Mouse (Mus musculus): Measurements from ENCODE around the gene S1pr4. TPM values are rescaled to one million over a fixed set of nuclear protein-coding genes. Genes with fewer than 3 reads are reported as not detected.
A peak's percentile ranks its signal among the peaks of the same experiment; 100 is the strongest.

Gene S1pr4
- polyA plus RNA-seq, 1 experiment from 2014 or later, result 5.3 TPM

DNA sequence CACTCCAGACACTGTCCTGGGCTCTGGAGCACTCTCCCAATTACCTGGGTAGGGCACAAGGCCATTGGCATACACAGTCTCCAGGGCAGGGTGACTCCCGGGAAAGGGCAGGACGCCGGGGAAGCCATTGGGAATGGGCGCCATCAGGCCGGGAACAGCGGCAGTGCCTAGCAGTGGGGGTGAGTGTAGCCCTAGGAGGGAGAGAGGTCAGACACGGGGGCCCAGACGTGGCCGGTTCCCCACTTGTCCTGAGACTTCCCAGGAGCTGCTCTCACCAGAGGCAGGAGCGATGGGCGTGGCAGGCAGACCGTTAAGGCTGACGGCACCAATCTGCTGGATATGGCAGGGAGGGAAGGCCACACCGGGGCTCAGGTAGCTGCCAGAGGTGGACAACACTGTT, 33.1 kb downstream of the S1pr4 start:
- H3K4me3 ChIP-seq (ENCODE audit: low read depth, low read length), result no peak overlapping the region
- H3K4me2 ChIP-seq (ENCODE audit: low read depth, low read length), result no peak overlapping the region
- no peaks in the 10 kb centered on the region for H3K36me3 ChIP-seq (ENCODE audit: control insufficient read depth, insufficient read depth)
- WGBS (ENCODE audit: insufficient replicate concordance), result 55% methylated on average over 14 of the region's 14 CpGs
- H3K9ac ChIP-seq (ENCODE audit: low read depth, low read length), result no peak overlapping the region
- H3K27ac ChIP-seq (ENCODE audit: low read length), result no peak overlapping the region
- H3K9me3 ChIP-seq (replicated peaks; ENCODE audit: control insufficient read depth, low read length), result no peaks in the 10 kb centered on the region
- H3K27me3 ChIP-seq (ENCODE audit: control insufficient read depth, insufficient read depth, low read depth, low read length), result peaks cover 55% of the 10 kb centered on the region
- no peak for ATAC-seq (ENCODE audit: low read depth)
- peaks cover 14% of the 10 kb centered on the region for H3K4me1 ChIP-seq (ENCODE audit: control insufficient read depth, low read depth, low read length)

DNA sequence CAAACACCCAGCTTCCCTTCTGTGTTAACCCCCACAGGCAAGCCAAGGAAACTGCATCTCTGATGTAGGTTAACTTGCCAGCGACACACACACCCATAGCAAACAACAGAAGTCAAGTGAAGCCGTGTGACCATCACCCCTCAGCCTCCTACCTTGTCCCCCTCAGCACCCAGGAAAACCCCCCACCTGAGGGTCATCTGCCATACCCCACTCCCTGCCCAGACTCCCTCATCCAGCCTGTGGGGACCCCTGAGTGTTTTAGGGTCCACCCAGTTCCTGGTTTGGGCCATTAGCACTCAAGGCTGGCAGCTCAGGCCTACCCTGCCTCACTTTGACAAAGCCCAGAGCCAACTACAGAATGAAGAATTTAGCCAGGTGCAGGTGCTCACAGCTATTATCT, 33.9 kb downstream of the S1pr4 start:
- no peaks in the 10 kb centered on the region for H3K36me3 ChIP-seq (ENCODE audit: control insufficient read depth, insufficient read depth)
- H3K27me3 ChIP-seq (ENCODE audit: control insufficient read depth, insufficient read depth, low read depth, low read length), result peaks cover 59% of the 10 kb centered on the region
- 61% methylated on average over 2 of the region's 2 CpGs for WGBS (ENCODE audit: insufficient replicate concordance)
- no peaks in the 10 kb centered on the region for H3K9me3 ChIP-seq (replicated peaks; ENCODE audit: control insufficient read depth, low read length)
- no peak overlapping the region for H3K4me3 ChIP-seq (ENCODE audit: low read depth, low read length)
- H3K4me1 ChIP-seq (ENCODE audit: control insufficient read depth, low read depth, low read length), result peaks cover 15% of the 10 kb centered on the region
- no peak overlapping the region for H3K27ac ChIP-seq (ENCODE audit: low read length)
- no peak overlapping the region for H3K4me2 ChIP-seq (ENCODE audit: low read depth, low read length)
- ATAC-seq (ENCODE audit: low read depth), result no peak
- no peak overlapping the region for H3K9ac ChIP-seq (ENCODE audit: low read depth, low read length)

DNA sequence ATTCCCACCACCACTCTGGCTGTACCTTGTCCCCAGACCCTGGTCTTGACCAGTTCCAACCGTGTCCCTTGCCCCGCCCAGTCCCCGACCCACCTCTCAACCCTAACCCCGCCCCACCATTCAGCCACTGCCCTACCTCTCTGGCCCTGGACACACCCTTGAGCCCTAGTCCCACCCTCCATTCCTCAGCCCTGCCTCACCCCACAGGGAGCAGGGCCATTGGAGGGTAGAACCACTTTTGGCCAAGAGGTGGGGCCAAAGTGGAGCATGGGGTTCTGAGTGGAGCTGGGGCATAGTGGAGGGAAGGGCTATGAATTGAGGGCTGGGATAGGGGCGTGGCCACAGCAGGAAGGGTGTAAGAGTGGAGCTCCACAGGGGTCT, 34.7 kb downstream of the S1pr4 start:
- Histone ChIP-seq H3K27ac (ENCODE audit: low read length) (no peak overlapping the region), H3K9ac (ENCODE audit: low read depth, low read length) (no peak overlapping the region), H3K27me3 (ENCODE audit: control insufficient read depth, insufficient read depth, low read depth, low read length) (peaks cover 62% of the 10 kb centered on the region), H3K9me3 (replicated peaks; ENCODE audit: control insufficient read depth, low read length) (no peaks in the 10 kb centered on the region), H3K4me2 (ENCODE audit: low read depth, low read length) (no peak overlapping the region), H3K4me3 (ENCODE audit: low read depth, low read length) (no peak overlapping the region), H3K4me1 (ENCODE audit: control insufficient read depth, low read depth, low read length) (peaks cover 15% of the 10 kb centered on the region), H3K36me3 (ENCODE audit: control insufficient read depth, insufficient read depth) (no peaks in the 10 kb centered on the region)
- ATAC-seq (ENCODE audit: low read depth), result peak; percentile 20
- WGBS (ENCODE audit: insufficient replicate concordance), result 8% methylated on average over 5 of the region's 5 CpGs

DNA sequence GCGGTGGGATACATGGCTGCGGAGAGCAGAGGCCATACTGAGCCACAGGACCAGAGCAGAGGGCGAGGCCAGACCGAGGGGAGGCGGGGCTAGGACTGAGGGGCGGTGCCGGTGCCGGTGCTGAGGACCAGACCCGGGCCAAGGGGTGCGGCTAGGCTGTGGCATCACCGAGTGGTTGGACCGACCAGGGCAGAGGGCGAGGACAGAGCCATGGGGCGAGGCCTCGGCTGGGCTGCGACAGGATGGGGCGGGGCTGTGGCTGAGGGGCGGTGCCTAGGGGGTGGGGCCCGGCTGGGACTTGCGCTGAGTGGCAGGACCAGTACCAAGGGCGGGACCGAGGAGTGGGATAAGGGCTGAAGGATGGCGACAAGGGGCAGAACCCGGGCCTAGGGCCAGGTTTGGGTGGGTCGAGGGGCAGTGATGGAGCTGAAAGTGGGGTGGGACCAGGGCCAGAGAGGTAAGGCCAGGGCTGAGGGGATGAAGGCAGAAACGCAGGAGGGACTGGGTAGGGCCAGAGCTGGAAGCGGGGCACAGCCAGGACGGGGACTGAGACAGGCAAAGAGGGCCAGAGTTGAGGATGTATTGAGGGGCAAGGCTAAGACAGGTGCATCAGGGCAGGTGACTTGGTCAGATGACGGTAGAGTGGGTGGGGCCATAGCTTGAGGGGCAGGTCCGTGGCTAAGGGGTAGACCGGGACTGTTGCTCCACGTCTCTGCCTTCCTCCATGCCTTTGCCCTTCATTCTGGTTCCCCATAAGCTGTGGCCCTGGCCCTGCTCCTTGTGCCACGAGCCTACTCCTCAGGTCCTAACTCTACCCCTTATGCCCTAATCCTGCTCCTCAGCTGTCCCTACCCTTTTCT, 35.3 kb downstream of the S1pr4 start:
- H3K4me2 ChIP-seq (ENCODE audit: low read depth, low read length), result peak overlapping the region; percentile 37
- H3K9ac ChIP-seq (ENCODE audit: low read depth, low read length), result no peak overlapping the region
- peaks cover 15% of the 10 kb centered on the region for H3K4me1 ChIP-seq (ENCODE audit: control insufficient read depth, low read depth, low read length)
- H3K9me3 ChIP-seq (replicated peaks; ENCODE audit: control insufficient read depth, low read length), result no peaks in the 10 kb centered on the region
- ATAC-seq (ENCODE audit: low read depth), result peak; percentile 84
- 2% methylated on average over 33 of the region's 33 CpGs for WGBS (ENCODE audit: insufficient replicate concordance)
- H3K4me3 ChIP-seq (ENCODE audit: low read depth, low read length), result peak overlapping the region; percentile 18; the same call in 1 of the 2 replicates
- no peak overlapping the region for H3K27ac ChIP-seq (ENCODE audit: low read length)
- peaks cover 68% of the 10 kb centered on the region for H3K27me3 ChIP-seq (ENCODE audit: control insufficient read depth, insufficient read depth, low read depth, low read length)
- H3K36me3 ChIP-seq (ENCODE audit: control insufficient read depth, insufficient read depth), result no peaks in the 10 kb centered on the region

DNA sequence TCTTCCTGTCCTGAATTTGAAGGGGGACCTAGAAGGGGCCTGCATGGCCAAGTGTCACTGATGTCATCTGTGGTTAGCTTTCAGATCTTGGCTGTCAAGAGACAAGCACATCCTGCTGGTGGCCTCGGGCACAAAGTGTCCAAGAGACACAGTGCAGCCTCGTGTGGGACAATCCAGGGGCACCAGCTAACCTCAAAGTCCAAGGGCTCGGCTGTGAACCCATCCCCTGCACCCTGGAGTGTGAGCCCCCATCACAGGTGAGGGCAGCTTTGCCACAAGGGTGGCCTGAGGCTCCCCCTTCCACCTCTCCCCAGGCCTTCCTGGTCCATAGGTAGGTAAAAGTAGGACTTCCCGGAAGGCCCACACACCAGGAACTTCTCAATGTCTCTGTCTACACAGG, 36.4 kb downstream of the S1pr4 start:
- Histone ChIP-seq H3K4me3 (ENCODE audit: low read depth, low read length) (no peak overlapping the region), H3K36me3 (ENCODE audit: control insufficient read depth, insufficient read depth) (no peaks in the 10 kb centered on the region), H3K9ac (ENCODE audit: low read depth, low read length) (no peak overlapping the region), H3K27ac (ENCODE audit: low read length) (no peak overlapping the region), H3K27me3 (ENCODE audit: control insufficient read depth, insufficient read depth, low read depth, low read length) (peaks cover 73% of the 10 kb centered on the region), H3K9me3 (replicated peaks; ENCODE audit: control insufficient read depth, low read length) (no peaks in the 10 kb centered on the region), H3K4me1 (ENCODE audit: control insufficient read depth, low read depth, low read length) (peaks cover 15% of the 10 kb centered on the region), H3K4me2 (ENCODE audit: low read depth, low read length) (no peak overlapping the region)
- no peak for ATAC-seq (ENCODE audit: low read depth)
- 31% methylated on average over 4 of the region's 4 CpGs for WGBS (ENCODE audit: insufficient replicate concordance)

DNA sequence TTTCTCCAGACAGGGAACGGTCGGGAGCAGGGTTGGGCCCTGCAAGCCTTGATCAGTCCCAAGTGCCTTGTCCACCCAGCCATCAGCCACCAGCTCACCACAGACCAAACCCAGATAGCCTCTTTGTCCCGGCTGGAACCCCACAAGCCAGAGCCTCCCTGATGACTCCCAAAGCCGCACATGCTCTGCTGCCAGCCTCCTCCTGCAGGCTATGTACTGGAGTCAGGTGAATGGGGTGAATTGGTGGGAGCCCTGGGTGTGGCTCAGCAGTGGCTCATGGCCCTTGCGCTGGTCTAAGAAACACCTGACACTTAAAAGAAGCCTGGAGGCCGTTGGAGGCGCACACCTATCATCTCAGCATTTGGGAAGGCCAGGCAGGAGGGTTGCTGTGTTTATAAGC, 37.0 kb downstream of the S1pr4 start:
- ATAC-seq (ENCODE audit: low read depth), result no peak
- no peak overlapping the region for H3K4me3 ChIP-seq (ENCODE audit: low read depth, low read length)
- no peaks in the 10 kb centered on the region for H3K36me3 ChIP-seq (ENCODE audit: control insufficient read depth, insufficient read depth)
- 68% methylated on average over 7 of the region's 7 CpGs for WGBS (ENCODE audit: insufficient replicate concordance)
- no peak overlapping the region for H3K27ac ChIP-seq (ENCODE audit: low read length)
- H3K27me3 ChIP-seq (ENCODE audit: control insufficient read depth, insufficient read depth, low read depth, low read length), result peaks cover 78% of the 10 kb centered on the region
- no peak overlapping the region for H3K4me2 ChIP-seq (ENCODE audit: low read depth, low read length)
- no peaks in the 10 kb centered on the region for H3K9me3 ChIP-seq (replicated peaks; ENCODE audit: control insufficient read depth, low read length)
- H3K9ac ChIP-seq (ENCODE audit: low read depth, low read length), result no peak overlapping the region
- peaks cover 15% of the 10 kb centered on the region for H3K4me1 ChIP-seq (ENCODE audit: control insufficient read depth, low read depth, low read length)

DNA sequence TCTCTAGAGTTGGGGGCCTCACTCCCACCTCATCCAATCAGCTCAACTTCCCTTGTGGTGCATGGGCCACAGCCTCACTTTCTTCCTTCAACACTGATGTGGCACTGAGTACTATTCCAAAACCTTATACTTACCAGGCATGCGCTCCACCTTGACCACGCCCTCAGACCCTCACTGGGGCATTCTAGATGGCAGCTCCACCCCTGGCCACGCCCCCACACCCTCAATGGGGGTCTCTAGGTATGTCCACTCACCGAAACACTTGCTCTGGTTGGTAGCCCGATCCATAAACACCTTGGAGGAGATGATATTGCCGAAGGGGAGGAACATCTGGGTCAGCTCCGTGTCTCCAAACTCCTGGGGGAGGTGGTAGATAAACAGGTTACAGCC, 37.5 kb downstream of the S1pr4 start:
- ATAC-seq (ENCODE audit: low read depth), result no peak
- Histone ChIP-seq H3K9me3 (replicated peaks; ENCODE audit: control insufficient read depth, low read length) (no peaks in the 10 kb centered on the region), H3K9ac (ENCODE audit: low read depth, low read length) (no peak overlapping the region), H3K27me3 (ENCODE audit: control insufficient read depth, insufficient read depth, low read depth, low read length) (peaks cover 83% of the 10 kb centered on the region), H3K27ac (ENCODE audit: low read length) (no peak overlapping the region), H3K4me1 (ENCODE audit: control insufficient read depth, low read depth, low read length) (peaks cover 15% of the 10 kb centered on the region), H3K4me2 (ENCODE audit: low read depth, low read length) (no peak overlapping the region), H3K36me3 (ENCODE audit: control insufficient read depth, insufficient read depth) (no peaks in the 10 kb centered on the region), H3K4me3 (ENCODE audit: low read depth, low read length) (no peak overlapping the region)
- WGBS (ENCODE audit: insufficient replicate concordance), result 34% methylated on average over 7 of the region's 7 CpGs

DNA sequence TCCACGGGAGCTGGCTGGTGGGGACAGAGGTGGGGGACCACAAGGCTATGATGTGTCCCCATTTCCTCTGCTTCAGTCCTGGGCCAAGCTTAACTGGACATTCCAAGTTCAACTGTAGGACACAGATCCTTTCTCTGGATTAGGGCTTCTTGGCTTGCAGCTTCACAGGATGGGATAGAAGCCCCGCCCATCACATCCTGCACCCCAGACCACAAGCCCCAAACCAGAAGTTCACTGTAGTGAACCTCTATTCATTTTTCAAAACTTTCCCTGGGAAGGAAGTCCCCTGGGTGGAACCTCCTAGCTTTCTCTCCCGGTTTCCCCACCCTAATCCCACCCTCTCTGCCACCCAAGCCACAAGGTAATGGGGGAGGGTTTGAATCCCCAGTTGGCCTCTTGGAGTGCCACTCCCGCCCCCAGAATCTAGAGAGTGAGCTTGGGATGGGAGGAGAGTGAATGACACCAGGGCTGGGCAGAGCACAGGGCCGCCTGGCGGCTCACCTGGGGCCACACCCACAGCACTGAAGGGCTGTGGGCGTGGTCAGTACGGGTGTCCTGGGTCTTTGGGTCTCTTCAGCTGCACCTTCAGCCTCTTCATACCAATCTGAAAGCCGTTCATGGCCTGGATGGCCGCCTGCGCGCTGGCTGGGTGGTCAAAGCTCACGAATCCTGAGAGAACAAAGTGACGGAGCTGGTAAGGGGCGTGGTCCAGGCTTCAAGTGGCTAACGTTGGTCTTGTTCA, 38.1 kb downstream of the S1pr4 start:
- peaks cover 87% of the 10 kb centered on the region for H3K27me3 ChIP-seq (ENCODE audit: control insufficient read depth, insufficient read depth, low read depth, low read length)
- H3K36me3 ChIP-seq (ENCODE audit: control insufficient read depth, insufficient read depth), result no peaks in the 10 kb centered on the region
- H3K27ac ChIP-seq (ENCODE audit: low read length), result no peak overlapping the region
- H3K9ac ChIP-seq (ENCODE audit: low read depth, low read length), result no peak overlapping the region
- no peak overlapping the region for H3K4me2 ChIP-seq (ENCODE audit: low read depth, low read length)
- WGBS (ENCODE audit: insufficient replicate concordance), result 4% methylated on average over 16 of the region's 16 CpGs
- no peak overlapping the region for H3K4me3 ChIP-seq (ENCODE audit: low read depth, low read length)
- peaks cover 15% of the 10 kb centered on the region for H3K4me1 ChIP-seq (ENCODE audit: control insufficient read depth, low read depth, low read length)
- H3K9me3 ChIP-seq (replicated peaks; ENCODE audit: control insufficient read depth, low read length), result no peaks in the 10 kb centered on the region
- ATAC-seq (ENCODE audit: low read depth), result no peak

DNA sequence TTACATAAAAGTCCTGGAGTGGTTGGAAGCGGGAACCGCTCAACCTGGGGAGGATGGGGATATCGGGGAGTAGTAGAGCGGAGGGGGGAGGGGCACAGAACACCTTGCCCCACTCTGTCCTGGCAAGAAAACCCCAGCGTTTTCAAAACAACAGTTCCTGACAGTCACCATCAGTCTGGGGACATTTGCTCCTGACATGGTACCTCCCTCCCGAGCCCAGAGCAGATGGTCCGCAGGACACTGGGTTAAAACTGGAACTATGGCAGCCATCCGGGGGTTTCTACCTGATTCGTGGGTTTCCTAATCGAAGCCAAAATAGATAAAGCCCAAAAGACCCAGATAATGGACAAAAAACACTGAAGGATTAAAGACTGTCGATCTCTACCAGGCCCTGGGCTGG, 39.0 kb downstream of the S1pr4 start:
- Histone ChIP-seq H3K9me3 (replicated peaks; ENCODE audit: control insufficient read depth, low read length) (no peaks in the 10 kb centered on the region), H3K4me2 (ENCODE audit: low read depth, low read length) (no peak overlapping the region), H3K27me3 (ENCODE audit: control insufficient read depth, insufficient read depth, low read depth, low read length) (peaks cover 89% of the 10 kb centered on the region), H3K9ac (ENCODE audit: low read depth, low read length) (no peak overlapping the region), H3K36me3 (ENCODE audit: control insufficient read depth, insufficient read depth) (no peaks in the 10 kb centered on the region), H3K27ac (ENCODE audit: low read length) (no peak overlapping the region), H3K4me1 (ENCODE audit: control insufficient read depth, low read depth, low read length) (peaks cover 15% of the 10 kb centered on the region), H3K4me3 (ENCODE audit: low read depth, low read length) (no peak overlapping the region)
- 26% methylated on average over 11 of the region's 11 CpGs for WGBS (ENCODE audit: insufficient replicate concordance)
- ATAC-seq (ENCODE audit: low read depth), result no peak
